Mouse (Mus musculus): ENCODE measurements around the gene Scamp3. TPM values are rescaled to one million over a fixed set of nuclear protein-coding genes. Genes with fewer than 3 reads are reported as not detected.
"Not testable (repeated sequence)": the region's sequence is repeated elsewhere in the genome, so short reads cannot be mapped to it uniquely, and the experiment has no call there.

Scamp3 gene
- polyA plus RNA-seq, 1 experiment from 2014 or later, result 172 TPM

DNA sequence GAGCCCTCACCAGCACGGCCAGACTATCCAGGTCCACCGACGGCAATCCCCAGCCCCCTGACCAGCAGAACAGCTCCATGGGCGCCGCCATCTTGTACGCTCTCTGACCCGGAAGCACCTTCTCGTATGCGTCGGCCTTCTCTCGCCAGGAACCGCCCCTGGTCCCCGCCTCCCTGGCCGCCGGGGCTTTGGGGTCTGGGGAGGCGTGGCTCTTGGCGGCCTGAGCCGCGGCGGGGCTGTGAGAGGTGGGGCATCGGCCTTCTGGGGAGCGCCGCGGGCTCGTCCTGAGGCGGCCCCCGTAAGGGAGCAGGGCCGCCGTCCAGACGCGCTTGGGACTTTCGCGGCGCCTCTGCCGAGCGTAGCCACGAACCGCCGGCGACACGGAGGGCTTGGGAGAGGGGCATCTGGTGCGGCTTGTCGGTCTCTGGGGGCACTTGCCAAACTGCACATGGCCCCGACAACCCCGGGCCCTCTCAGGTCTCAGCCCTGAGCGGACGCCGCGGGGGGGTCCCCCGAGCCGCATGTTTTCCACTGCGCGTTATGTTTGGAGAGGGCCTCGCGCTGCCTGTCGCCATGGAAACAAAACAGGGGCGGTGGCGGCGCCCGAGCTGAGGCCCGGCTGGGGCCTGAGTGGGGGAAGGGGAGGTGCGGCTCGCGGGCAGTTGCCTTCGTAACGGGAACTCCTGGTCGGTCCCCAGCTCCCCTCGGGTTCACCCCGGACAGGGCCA, 36.7 kb downstream of the Scamp3 start:
- ATAC-seq, result peak; percentile 90

GRCm38 (mm10) chr3:89214681-89215411, 37.6 kb downstream of the Scamp3 start, which contains the start of gene Thbs3:
Gene Thbs3 (plus strand): TSS chr3:89215180.
- Histone ChIP-seq H3K27me3 (replicated peaks; ENCODE audit: control insufficient read depth, insufficient read depth, low read length) (no peaks in the 10 kb centered on the region), H3K9me3 (ENCODE audit: control insufficient read depth, low read length) (no peaks in the 10 kb centered on the region), H3K4me2 (ENCODE audit: low read length) (peak within 1 kb of the TSS; percentile 60), H3K9ac (ENCODE audit: low read depth, low read length) (peak within 1 kb of the TSS; percentile 86), H3K4me1 (ENCODE audit: control insufficient read depth, insufficient read depth, low read depth, low read length) (peaks cover 25% of the 10 kb centered on the region), H3K27ac (ENCODE audit: low read depth, low read length) (peak within 1 kb of the TSS; percentile 99), H3K36me3 (ENCODE audit: control insufficient read depth, insufficient read depth, low read length) (peaks cover 3% of the 10 kb centered on the region; the same call in 1 of the 2 replicates), H3K4me3 (ENCODE audit: low read length) (peak within 1 kb of the TSS; percentile 89)
- WGBS, result 1% methylated on average over 17 of the region's 19 CpGs
- no peak; the same call in 1 of the 2 replicates for ATAC-seq

More for the DNA sequence above, 36.7 kb downstream of the Scamp3 start:
- Histone ChIP-seq H3K4me3 (ENCODE audit: low read length) (peak overlapping the region; percentile 89), H3K27me3 (replicated peaks; ENCODE audit: control insufficient read depth, insufficient read depth, low read length) (no peaks in the 10 kb centered on the region), H3K9ac (ENCODE audit: low read depth, low read length) (peak overlapping the region; percentile 86), H3K9me3 (ENCODE audit: control insufficient read depth, low read length) (no peaks in the 10 kb centered on the region), H3K27ac (ENCODE audit: low read depth, low read length) (peak overlapping the region; percentile 99), H3K36me3 (ENCODE audit: control insufficient read depth, insufficient read depth, low read length) (peaks cover 11% of the 10 kb centered on the region), H3K4me2 (ENCODE audit: low read length) (peak overlapping the region; percentile 60), H3K4me1 (ENCODE audit: control insufficient read depth, insufficient read depth, low read depth, low read length) (peaks cover 25% of the 10 kb centered on the region)
- WGBS, result under 1% methylated on average over 64 of the region's 69 CpGs

DNA sequence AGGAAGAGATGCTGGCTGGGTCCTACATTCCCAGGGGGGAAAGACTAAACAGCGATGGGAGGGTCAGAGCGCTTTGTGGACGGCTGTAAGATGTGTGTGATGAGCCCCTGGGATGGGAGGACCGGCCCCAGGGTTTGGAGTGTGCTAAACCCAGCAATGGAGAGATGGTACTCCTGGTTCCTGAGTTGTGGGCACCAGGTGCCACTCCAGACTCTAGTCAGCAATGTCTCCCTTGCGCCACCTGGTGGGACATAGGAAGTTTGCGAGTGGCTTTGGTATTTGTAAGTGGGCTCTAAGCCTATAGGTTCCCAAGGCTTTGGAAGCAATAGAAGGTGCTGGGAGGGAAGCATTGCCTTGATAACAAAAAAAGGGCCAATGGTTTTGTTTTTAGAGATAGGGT, 38.6 kb downstream of the Scamp3 start:
- H3K4me2 ChIP-seq (ENCODE audit: low read length), result peak overlapping the region; percentile 60
- peaks cover 25% of the 10 kb centered on the region for H3K4me1 ChIP-seq (ENCODE audit: control insufficient read depth, insufficient read depth, low read depth, low read length)
- H3K36me3 ChIP-seq (ENCODE audit: control insufficient read depth, insufficient read depth, low read length), result no peaks in the 10 kb centered on the region
- peak overlapping the region; percentile 99 for H3K27ac ChIP-seq (ENCODE audit: low read depth, low read length)
- H3K27me3 ChIP-seq (replicated peaks; ENCODE audit: control insufficient read depth, insufficient read depth, low read length), result no peaks in the 10 kb centered on the region
- peak overlapping the region; percentile 68 for H3K9ac ChIP-seq (ENCODE audit: low read depth, low read length)
- H3K9me3 ChIP-seq (ENCODE audit: control insufficient read depth, low read length), result no peaks in the 10 kb centered on the region
- WGBS, result 0% methylated on average over 6 of the region's 6 CpGs
- ATAC-seq, result peak; percentile 53
- H3K4me3 ChIP-seq (ENCODE audit: low read length), result peak overlapping the region; percentile 89

- H3K4me2 ChIP-seq (ENCODE audit: low read length); H3K4me3 ChIP-seq (ENCODE audit: low read length); H3K9ac ChIP-seq (ENCODE audit: low read depth, low read length); H3K27ac ChIP-seq (ENCODE audit: low read depth, low read length); H3K27me3 ChIP-seq (replicated peaks; ENCODE audit: control insufficient read depth, insufficient read depth, low read length); H3K36me3 ChIP-seq (ENCODE audit: control insufficient read depth, insufficient read depth, low read length); ATAC-seq; H3K9me3 ChIP-seq (ENCODE audit: control insufficient read depth, low read length): not testable (repeated sequence)
- H3K4me1 ChIP-seq (ENCODE audit: control insufficient read depth, insufficient read depth, low read depth, low read length), result peaks cover 25% of the 10 kb centered on the region
- 72% methylated on average over 7 of the region's 7 CpGs for WGBS
Measured at GRCm38 (mm10) chr3:89216407-89216806, 39.1 kb downstream of the Scamp3 start.

DNA sequence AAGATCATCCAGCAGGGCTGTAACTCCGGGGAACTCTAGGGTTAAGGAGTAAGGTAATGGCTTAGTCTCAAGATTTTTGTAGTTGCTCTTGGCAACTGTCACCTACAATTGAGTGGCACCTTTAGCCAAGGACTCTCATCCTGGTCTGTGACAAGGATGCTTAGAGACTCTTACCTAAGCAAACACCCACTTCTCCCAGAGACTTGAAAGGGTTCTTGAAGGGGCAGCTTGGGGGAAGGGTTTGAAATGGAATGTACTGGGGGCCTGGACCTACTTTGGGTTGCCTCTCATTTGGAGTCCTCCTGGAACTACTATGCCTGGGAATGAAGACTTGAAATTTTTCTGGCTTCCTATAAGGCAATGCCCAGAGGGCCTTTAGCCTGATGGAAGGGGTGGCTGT, 41.0 kb downstream of the Scamp3 start:
- H3K27ac ChIP-seq (ENCODE audit: low read depth, low read length), result no peak overlapping the region

GRCm38 (mm10) chr3:89219546-89219945, 42.3 kb downstream of the Scamp3 start:
- Histone ChIP-seq H3K36me3 (ENCODE audit: control insufficient read depth, insufficient read depth, low read length) (no peaks in the 10 kb centered on the region; the same call in 1 of the 2 replicates), H3K4me1 (ENCODE audit: control insufficient read depth, insufficient read depth, low read depth, low read length) (peaks cover 28% of the 10 kb centered on the region), H3K9me3 (ENCODE audit: control insufficient read depth, low read length) (no peaks in the 10 kb centered on the region), H3K27ac (ENCODE audit: low read depth, low read length) (no peak overlapping the region), H3K9ac (ENCODE audit: low read depth, low read length) (no peak overlapping the region), H3K27me3 (replicated peaks; ENCODE audit: control insufficient read depth, insufficient read depth, low read length) (no peaks in the 10 kb centered on the region), H3K4me2 (ENCODE audit: low read length) (no peak overlapping the region), H3K4me3 (ENCODE audit: low read length) (no peak overlapping the region)
- no peak for ATAC-seq
- WGBS, result 43% methylated on average over 8 of the region's 8 CpGs

More for the DNA sequence above, 41.0 kb downstream of the Scamp3 start:
- no peaks in the 10 kb centered on the region; the same call in 1 of the 2 replicates for H3K36me3 ChIP-seq (ENCODE audit: control insufficient read depth, insufficient read depth, low read length)
- no peaks in the 10 kb centered on the region for H3K27me3 ChIP-seq (replicated peaks; ENCODE audit: control insufficient read depth, insufficient read depth, low read length)
- H3K9me3 ChIP-seq (ENCODE audit: control insufficient read depth, low read length), result no peaks in the 10 kb centered on the region
- H3K4me3 ChIP-seq (ENCODE audit: low read length), result no peak overlapping the region
- no peak for ATAC-seq
- no peak overlapping the region; the same call in 1 of the 2 replicates for H3K9ac ChIP-seq (ENCODE audit: low read depth, low read length)
- WGBS, result 77% methylated on average over 1 of the region's 1 CpGs
- peaks cover 16% of the 10 kb centered on the region for H3K4me1 ChIP-seq (ENCODE audit: control insufficient read depth, insufficient read depth, low read depth, low read length)
- no peak overlapping the region for H3K4me2 ChIP-seq (ENCODE audit: low read length)

DNA sequence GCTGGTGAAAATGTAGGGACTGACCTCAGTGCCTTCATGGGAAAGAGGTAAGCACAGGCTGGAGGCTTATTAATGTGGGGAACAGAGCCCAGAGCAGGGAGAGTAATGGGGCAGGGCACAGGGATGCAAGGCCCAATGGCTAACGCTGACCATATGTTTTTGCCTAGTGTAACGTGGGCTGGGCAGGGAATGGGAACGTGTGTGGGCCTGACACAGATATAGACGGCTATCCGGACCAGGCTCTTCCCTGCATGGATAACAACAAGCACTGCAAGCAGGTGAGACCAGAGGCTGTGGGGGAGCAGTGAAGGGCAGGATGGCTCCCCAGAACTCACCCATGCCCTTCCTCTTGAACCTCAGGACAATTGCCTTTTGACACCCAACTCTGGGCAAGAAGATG, 43.9 kb downstream of the Scamp3 start:
- 63% methylated on average over 5 of the region's 5 CpGs for whole genome bisulfite sequencing
- Histone ChIP-seq H3K4me2 (ENCODE audit: low read length) (no peak overlapping the region), H3K36me3 (ENCODE audit: control insufficient read depth, insufficient read depth, low read length) (no peaks in the 10 kb centered on the region; the same call in 1 of the 2 replicates), H3K4me3 (ENCODE audit: low read length) (no peak overlapping the region), H3K27ac (ENCODE audit: low read depth, low read length) (no peak overlapping the region), H3K27me3 (replicated peaks; ENCODE audit: control insufficient read depth, insufficient read depth, low read length) (no peaks in the 10 kb centered on the region), H3K9me3 (ENCODE audit: control insufficient read depth, low read length) (no peaks in the 10 kb centered on the region), H3K9ac (ENCODE audit: low read depth, low read length) (no peak overlapping the region; the same call in 1 of the 2 replicates), H3K4me1 (ENCODE audit: control insufficient read depth, insufficient read depth, low read depth, low read length) (peaks cover 23% of the 10 kb centered on the region)
- no peak for ATAC-seq

DNA sequence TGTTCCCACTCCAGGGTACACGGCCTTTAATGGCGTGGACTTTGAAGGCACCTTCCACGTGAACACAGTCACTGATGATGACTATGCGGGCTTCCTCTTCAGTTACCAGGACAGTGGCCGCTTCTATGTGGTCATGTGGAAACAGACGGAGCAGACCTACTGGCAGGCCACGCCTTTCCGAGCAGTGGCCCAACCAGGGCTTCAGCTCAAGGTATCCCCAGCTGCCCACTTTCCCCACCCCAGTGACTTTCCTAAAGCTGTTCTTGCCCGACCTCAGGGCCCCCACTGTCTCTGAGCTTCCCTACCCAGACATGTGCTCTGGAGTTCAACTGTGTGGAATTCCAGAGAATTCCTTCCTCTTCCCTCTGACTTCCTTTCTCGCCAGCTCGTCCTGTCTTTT, 47.5 kb downstream of the Scamp3 start:
- Histone ChIP-seq H3K9ac (ENCODE audit: low read depth, low read length) (peak overlapping the region; percentile 69), H3K4me1 (ENCODE audit: control insufficient read depth, insufficient read depth, low read depth, low read length) (peaks cover 50% of the 10 kb centered on the region), H3K27ac (ENCODE audit: low read depth, low read length) (peak overlapping the region; percentile 71), H3K9me3 (ENCODE audit: control insufficient read depth, low read length) (no peaks in the 10 kb centered on the region), H3K36me3 (ENCODE audit: control insufficient read depth, insufficient read depth, low read length) (no peaks in the 10 kb centered on the region; the same call in 1 of the 2 replicates), H3K4me3 (ENCODE audit: low read length) (peak overlapping the region; percentile 48), H3K27me3 (replicated peaks; ENCODE audit: control insufficient read depth, insufficient read depth, low read length) (no peaks in the 10 kb centered on the region), H3K4me2 (ENCODE audit: low read length) (peak overlapping the region; percentile 75)
- WGBS, result 32% methylated on average over 11 of the region's 11 CpGs
- ATAC-seq, result 0 out of 2 replicates have a peak, but pooled peaks have one; percentile 1

GRCm38 (mm10) chr3:89225321-89225815, 48.1 kb downstream of the Scamp3 start:
- Histone ChIP-seq H3K4me2 (ENCODE audit: low read length) (peak overlapping the region; percentile 75), H3K9ac (ENCODE audit: low read depth, low read length) (peak overlapping the region; percentile 69), H3K4me3 (ENCODE audit: low read length) (peak overlapping the region; percentile 48), H3K36me3 (ENCODE audit: control insufficient read depth, insufficient read depth, low read length) (no peaks in the 10 kb centered on the region; the same call in 1 of the 2 replicates), H3K4me1 (ENCODE audit: control insufficient read depth, insufficient read depth, low read depth, low read length) (peaks cover 50% of the 10 kb centered on the region), H3K9me3 (ENCODE audit: control insufficient read depth, low read length) (no peaks in the 10 kb centered on the region), H3K27me3 (replicated peaks; ENCODE audit: control insufficient read depth, insufficient read depth, low read length) (no peaks in the 10 kb centered on the region), H3K27ac (ENCODE audit: low read depth, low read length) (peak overlapping the region; percentile 71)
- ATAC-seq, result no peak
- 17% methylated on average over 12 of the region's 12 CpGs for WGBS
